Mouse (Mus musculus) MEL (cell line): Measurements from ENCODE around the gene Slc17a5. TPM values are rescaled to one million over a fixed set of nuclear protein-coding genes. Genes with fewer than 3 reads are reported as not detected.

Source experiments
- DNase-seq: peaks from one replicate; pipeline ENCODE4 v3.0.0; 2011; ENCODE audit warnings: low read depth, low spot score
- H3K27ac ChIP-seq: 2 replicates; pipeline ENCODE4 v1.5.1; 2012; ENCODE audit warnings: low read depth, mild to moderate bottlenecking, control low read depth, low read length, moderate library complexity; ENCODE audit not compliant: control insufficient read depth
- H3K27me3 ChIP-seq, 2 experiments: fragments of 150-350 bp in 1 of 2; sonication (generic) in 1 of 2; 2 replicates each; pipeline ENCODE4 v1.6.1; 2012; ENCODE audit warnings: low read length in 2 of 2, mild to moderate bottlenecking in 2 of 2, improper control_type of control experiment in 1 of 2, moderate library complexity in 1 of 2; ENCODE audit not compliant: insufficient read depth in 2 of 2, control insufficient read depth in 1 of 2
- H3K36me3 ChIP-seq, 2 experiments: 2 replicates each; pipeline ENCODE4 v1.6.1; 2012 to 2014; ENCODE audit warnings: low read length in 2 of 2, improper control_type of control experiment in 1 of 2, inconsistent platforms in 1 of 2, mild to moderate bottlenecking in 1 of 2; ENCODE audit not compliant: insufficient read depth in 2 of 2, control insufficient read depth in 1 of 2
- H3K4me1 ChIP-seq, 2 experiments: fragments of 150-350 bp in 1 of 2; sonication (generic) in 1 of 2; 2 replicates each; pipeline ENCODE4 v1.6.1; 2012; ENCODE audit warnings: low read length in 2 of 2, improper control_type of control experiment in 1 of 2, mild to moderate bottlenecking in 1 of 2; ENCODE audit not compliant: insufficient read depth in 2 of 2, control insufficient read depth in 1 of 2
- H3K4me3 ChIP-seq, 2 experiments: fragments of 150-350 bp in 1 of 2; sonication (generic) in 1 of 2; 2 replicates each; pipeline ENCODE4 v1.5.1; 2012; ENCODE audit warnings: low read depth in 2 of 2, low read length in 2 of 2, mild to moderate bottlenecking in 2 of 2, moderate library complexity in 2 of 2, control low read depth in 1 of 2, improper control_type of control experiment in 1 of 2; ENCODE audit not compliant: control insufficient read depth in 1 of 2, insufficient read depth in 1 of 2
- H3K79me2 ChIP-seq: 2 replicates; pipeline ENCODE4 v1.6.1; 2012; ENCODE audit warnings: mild to moderate bottlenecking, low read length, moderate library complexity; ENCODE audit not compliant: control insufficient read depth, poor library complexity, insufficient read depth
- H3K9ac ChIP-seq: 2 replicates; pipeline ENCODE4 v1.6.1; 2012; ENCODE audit warnings: low read depth, mild to moderate bottlenecking, control low read depth, low read length, moderate library complexity; ENCODE audit not compliant: control insufficient read depth, poor library complexity, severe bottlenecking
- H3K9me3 ChIP-seq: fragments of 150-350 bp; sonication (generic); replicated peaks from 2 replicates; pipeline ENCODE4 v1.6.1; 2012; ENCODE audit warnings: mild to moderate bottlenecking, low read length, improper control_type of control experiment, moderate library complexity; ENCODE audit not compliant: insufficient read depth
- EP300 ChIP-seq, 2 experiments: IDR thresholded peaks; 2 replicates each; pipeline ENCODE4 v1.6.1; 2011; ENCODE audit warnings: improper control_type of control experiment in 2 of 2, low read length in 2 of 2, low read depth in 1 of 2, mild to moderate bottlenecking in 1 of 2
- ETS1 ChIP-seq: IDR thresholded peaks from 2 replicates; pipeline ENCODE4 v1.6.1; 2012; ENCODE audit warnings: low read depth, mild to moderate bottlenecking, inconsistent platforms, low read length, improper control_type of control experiment, moderate library complexity
- GATA1 ChIP-seq: IDR thresholded peaks from 2 replicates; pipeline ENCODE4 v1.6.1; 2011; ENCODE audit warnings: low read depth, low read length, improper control_type of control experiment
- HCFC1 ChIP-seq: IDR thresholded peaks from 2 replicates; pipeline ENCODE4 v1.6.1; 2012; ENCODE audit warnings: low read depth, mild to moderate bottlenecking, inconsistent platforms, low read length, improper control_type of control experiment, moderate library complexity
- MEF2A ChIP-seq: IDR thresholded peaks from 2 replicates; pipeline ENCODE4 v1.6.1; 2014; ENCODE audit warnings: low read depth, mild to moderate bottlenecking, inconsistent platforms, low read length, improper control_type of control experiment; ENCODE audit not compliant: poor library complexity, insufficient replicate concordance, severe bottlenecking; ENCODE audit errors: extremely low read depth
- POLR2A ChIP-seq, 2 experiments: IDR thresholded peaks; 2 replicates each; pipeline ENCODE4 v1.6.1; 2011 to 2012; ENCODE audit warnings: low read length in 2 of 2, mild to moderate bottlenecking in 2 of 2, control low read depth in 1 of 2, improper control_type of control experiment in 1 of 2, low read depth in 1 of 2, moderate library complexity in 1 of 2; ENCODE audit not compliant: control insufficient read depth in 1 of 2, insufficient read depth in 1 of 2, poor library complexity in 1 of 2
- POLR2AphosphoS2 ChIP-seq: IDR thresholded peaks from 2 replicates; pipeline ENCODE4 v1.6.1; 2011; ENCODE audit warnings: low read length, improper control_type of control experiment
- POLR2AphosphoS5 ChIP-seq: IDR thresholded peaks from 2 replicates; pipeline ENCODE4 v1.6.1; 2012; ENCODE audit warnings: low read depth, borderline replicate concordance, mild to moderate bottlenecking, inconsistent platforms, low read length, moderate library complexity, mixed read lengths
- SIN3A ChIP-seq: IDR thresholded peaks from 2 replicates; pipeline ENCODE4 v1.6.1; 2012; ENCODE audit warnings: low read length, improper control_type of control experiment, inconsistent platforms
- SMC3 ChIP-seq: IDR thresholded peaks from 2 replicates; pipeline ENCODE4 v1.6.1; 2011; ENCODE audit warnings: low read depth, low read length, improper control_type of control experiment
- UBTF ChIP-seq: IDR thresholded peaks from 2 replicates; pipeline ENCODE4 v1.6.1; 2012; ENCODE audit warnings: low read depth, mild to moderate bottlenecking, inconsistent platforms, low read length, improper control_type of control experiment, moderate library complexity, borderline replicate concordance; ENCODE audit not compliant: insufficient read depth
- USF1 ChIP-seq: IDR thresholded peaks from 2 replicates; pipeline ENCODE4 v1.6.1; 2014; ENCODE audit warnings: low read depth, mild to moderate bottlenecking, inconsistent platforms, low read length, improper control_type of control experiment, moderate library complexity
- USF2 ChIP-seq, 2 experiments: IDR thresholded peaks; 2 replicates each; pipeline ENCODE4 v1.6.1; 2011 to 2012; ENCODE audit warnings: improper control_type of control experiment in 2 of 2, low read length in 2 of 2, borderline replicate concordance in 1 of 2, inconsistent platforms in 1 of 2, low read depth in 1 of 2, mild to moderate bottlenecking in 1 of 2; ENCODE audit not compliant: insufficient read depth in 1 of 2
- ZC3H11A ChIP-seq: IDR thresholded peaks from 2 replicates; pipeline ENCODE4 v1.6.1; 2012; ENCODE audit warnings: low read depth, mild to moderate bottlenecking, inconsistent platforms, low read length, improper control_type of control experiment
- ZMIZ1 ChIP-seq: IDR thresholded peaks from 2 replicates; pipeline ENCODE4 v1.6.1; 2012; ENCODE audit warnings: low read depth, mild to moderate bottlenecking, inconsistent platforms, low read length, improper control_type of control experiment, moderate library complexity
- ZNF384 ChIP-seq: IDR thresholded peaks from 2 replicates; pipeline ENCODE4 v1.6.1; 2012; ENCODE audit warnings: low read depth, mild to moderate bottlenecking, inconsistent platforms, low read length, improper control_type of control experiment
- polyA plus RNA-seq, 2 experiments: library from polyadenylated mRNA; stranded (reverse) in 1 of 2; unstranded in 1 of 2; fragments of >175 nt in 1 of 2; fragments of >200 nt in 1 of 2; gene quantifications; 2 replicates each; pipeline versions ENCODE4 v1.2.1 to v1.2.4; 2012; ENCODE audit warnings: low replicate concordance in 2 of 2, low read depth in 1 of 2; ENCODE audit not compliant: insufficient read length in 2 of 2, insufficient read depth in 1 of 2, missing spikeins in 1 of 2
- total RNA-seq: library from RNA; depleted of rRNA; stranded (reverse); fragments of 300-350 nt; gene quantifications from 2 replicates; pipeline ENCODE4 v1.2.3, GENCODE M21; 2012

Gene Slc17a5
- total and polyA plus RNA-seq, 3 experiments = 3.5 to 4.1 TPM; not detected in 1

GRCm38 (mm10) chr9:78633976-78634375 is 46.1 kb upstream of the Slc17a5 start:
- 0 out of 4 replicates have a peak, but pooled peaks cover 0 to 3% of the 10 kb centered on the region in 2 experiments for H3K4me1 ChIP-seq

GRCm38 (mm10) chr9:78631755-78632434 is 44.1 kb upstream of the Slc17a5 start:
- H3K27me3 ChIP-seq = peaks cover 2 to 4% of the 10 kb centered on the region in 2 experiments; a peak in 2 of 4 replicates
- DNase-seq = peak; percentile 54
- H3K4me1 ChIP-seq = 0 out of 4 replicates have a peak, but pooled peaks cover 0 to 3% of the 10 kb centered on the region in 2 experiments
- no peak overlapping the region for H3K9ac ChIP-seq
- H3K36me3 ChIP-seq = peaks cover 0 to 3% of the 10 kb centered on the region in 2 experiments; a peak in 2 of 4 replicates
- H3K4me3 ChIP-seq = no peak overlapping the region
- no peaks in the 10 kb centered on the region for H3K79me2 ChIP-seq
- no peaks in the 10 kb centered on the region for H3K9me3 ChIP-seq
- H3K27ac ChIP-seq = no peak overlapping the region
- peak; percentile 83 for TF ChIP-seq ZNF384
- no peak for TF ChIP-seq USF2 (IDR thresholded peaks at IDR 0.05; ENCODE audit: borderline replicate concordance in 1 of 2, insufficient read depth in 1 of 2, low read depth in 1 of 2, low read length in 2 of 2)

More at GRCm38 (mm10) chr9:78633976-78634375, 46.1 kb upstream of the Slc17a5 start:
- H3K79me2 ChIP-seq = no peaks in the 10 kb centered on the region
- H3K36me3 ChIP-seq = peaks cover 0 to 3% of the 10 kb centered on the region in 2 experiments; a peak in 2 of 4 replicates
- DNase-seq = no peak
- no peaks in the 10 kb centered on the region for H3K9me3 ChIP-seq
- TF ChIP-seq ZC3H11A (no peak), USF1 (no peak), ZMIZ1 (no peak), MEF2A (no peak), SIN3A (no peak), SMC3 (no peak), ETS1 (no peak), UBTF (no peak), POLR2A (IDR thresholded peaks at IDR 0.05; ENCODE audit: control insufficient read depth in 1 of 2, insufficient read depth in 1 of 2, low read depth in 1 of 2, low read length in 2 of 2, poor library complexity in 1 of 2) (no peak), POLR2AphosphoS2 (no peak), GATA1 (no peak), POLR2AphosphoS5 (no peak), EP300 (IDR thresholded peaks at IDR 0.05; ENCODE audit: low read depth in 1 of 2, low read length in 2 of 2) (no peak), HCFC1 (no peak)
- H3K4me3 ChIP-seq = no peak overlapping the region
- no peak overlapping the region for H3K27ac ChIP-seq
- H3K27me3 ChIP-seq = peaks cover 10 to 13% of the 10 kb centered on the region in 2 experiments; a peak in 3 of 4 replicates
- no peak overlapping the region for H3K9ac ChIP-seq
